Mouse (Mus musculus) right cerebral cortex, postnatal 4 days (tissue): Measurements from ENCODE around the gene Kdm6b.

Experiments used
- DNase-seq: peaks from one replicate; pipeline ENCODE4 v3.0.0-alpha.2; 2022

Gene Kdm6b

GRCm38 (mm10) chr11:69386758-69387157 lies 26.7 kb downstream of the Kdm6b start:
- no peak for DNase-seq

- no peak for DNase-seq
These were observed 28.5 kb downstream of the Kdm6b start for GRCm38 (mm10) chr11:69384979-69385378.

DNA sequence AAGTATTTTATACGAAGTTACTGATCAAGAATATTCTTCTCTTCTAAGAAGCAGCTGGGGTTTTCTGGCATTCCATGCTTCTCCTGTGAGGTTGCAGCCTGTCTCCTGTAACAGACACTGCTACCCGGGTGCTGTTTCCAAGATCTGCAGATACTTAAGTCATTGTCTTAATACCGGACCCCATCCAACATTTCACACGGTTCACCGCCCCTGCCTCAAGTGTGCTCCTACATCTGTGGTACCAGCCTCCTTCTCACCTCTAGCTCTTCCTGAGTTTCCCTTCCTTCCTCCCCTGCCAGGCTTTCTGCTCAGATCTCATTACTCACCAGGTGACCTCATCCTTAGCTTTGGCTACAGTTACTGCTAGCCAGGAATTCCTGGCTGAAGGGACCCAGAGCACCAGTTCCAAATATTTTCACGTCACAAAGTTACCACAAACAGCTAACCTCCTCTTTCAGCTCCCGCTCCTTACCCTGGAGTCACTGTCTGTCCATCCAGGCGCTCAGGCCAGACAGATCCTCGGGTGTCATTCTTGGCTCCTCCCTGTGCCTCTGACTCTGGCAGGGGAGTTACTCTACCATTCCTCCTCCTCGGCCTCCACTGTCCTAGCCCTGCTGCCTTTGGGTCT lies 30.9 kb downstream of the Kdm6b start:
- no peak for DNase-seq

GRCm38 (mm10) chr11:69381356-69381755 lies 32.1 kb downstream of the Kdm6b start:
- no peak for DNase-seq

DNA sequence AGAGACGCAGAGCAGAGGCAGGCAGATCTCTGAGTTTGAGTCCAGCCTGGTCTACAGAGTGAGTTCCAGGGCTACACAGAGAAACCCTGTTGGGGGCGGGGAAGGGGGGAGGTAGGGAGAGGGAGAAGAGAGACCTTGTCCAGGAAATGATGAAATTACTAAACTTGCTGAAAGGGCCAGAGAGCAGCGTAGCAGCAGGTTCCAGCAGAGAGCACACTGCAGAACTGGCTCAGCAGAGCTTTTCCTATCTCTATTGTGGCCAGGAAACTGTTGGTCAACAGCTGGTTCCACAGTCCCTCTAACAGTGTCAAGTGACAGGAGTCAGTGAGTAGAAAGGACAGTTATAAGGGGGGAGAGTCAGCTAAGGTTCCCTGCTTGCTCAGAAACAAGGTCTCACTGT lies 33.9 kb downstream of the Kdm6b start:
- no peak for DNase-seq

DNA sequence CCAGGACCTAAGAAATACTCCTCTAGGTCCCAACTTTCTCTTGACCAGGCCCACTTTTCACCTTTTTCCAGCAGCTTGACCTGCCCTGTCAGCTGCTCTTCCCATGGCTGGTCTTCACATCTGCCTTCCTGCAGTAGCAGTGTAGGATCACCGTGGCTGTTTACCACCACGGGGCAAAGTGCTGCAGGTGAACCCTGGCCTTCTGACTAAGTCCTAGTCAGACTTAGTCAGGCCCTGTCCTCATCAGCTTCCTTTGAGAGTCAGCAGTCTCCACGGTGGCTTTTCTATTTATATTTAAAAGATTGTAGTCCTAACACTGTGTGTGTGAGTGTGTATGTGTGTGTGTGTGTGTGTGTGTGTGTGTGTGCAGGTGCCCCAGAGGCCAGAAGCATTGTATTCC lies 35.7 kb downstream of the Kdm6b start:
- DNase-seq = no peak

DNA sequence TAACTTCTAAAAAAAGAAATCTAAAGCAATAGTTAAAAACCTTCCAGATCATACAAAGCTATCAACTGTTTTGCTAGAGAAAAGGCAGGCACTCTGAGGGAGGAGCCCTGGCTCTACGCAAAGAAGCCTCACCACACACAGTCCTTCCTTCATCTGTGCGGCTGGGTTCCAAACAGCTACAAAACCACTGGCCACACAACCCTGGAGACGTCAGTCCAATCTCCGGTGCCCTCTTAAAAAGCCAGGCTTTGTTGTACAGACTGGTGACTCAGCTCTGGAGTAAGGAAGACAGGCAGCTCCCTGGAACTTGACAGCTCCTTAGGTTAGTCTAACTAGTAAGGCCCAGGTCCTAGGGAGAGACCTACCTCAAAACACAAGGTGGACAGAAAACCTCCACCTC lies 37.8 kb downstream of the Kdm6b start:
- no peak for DNase-seq

DNA sequence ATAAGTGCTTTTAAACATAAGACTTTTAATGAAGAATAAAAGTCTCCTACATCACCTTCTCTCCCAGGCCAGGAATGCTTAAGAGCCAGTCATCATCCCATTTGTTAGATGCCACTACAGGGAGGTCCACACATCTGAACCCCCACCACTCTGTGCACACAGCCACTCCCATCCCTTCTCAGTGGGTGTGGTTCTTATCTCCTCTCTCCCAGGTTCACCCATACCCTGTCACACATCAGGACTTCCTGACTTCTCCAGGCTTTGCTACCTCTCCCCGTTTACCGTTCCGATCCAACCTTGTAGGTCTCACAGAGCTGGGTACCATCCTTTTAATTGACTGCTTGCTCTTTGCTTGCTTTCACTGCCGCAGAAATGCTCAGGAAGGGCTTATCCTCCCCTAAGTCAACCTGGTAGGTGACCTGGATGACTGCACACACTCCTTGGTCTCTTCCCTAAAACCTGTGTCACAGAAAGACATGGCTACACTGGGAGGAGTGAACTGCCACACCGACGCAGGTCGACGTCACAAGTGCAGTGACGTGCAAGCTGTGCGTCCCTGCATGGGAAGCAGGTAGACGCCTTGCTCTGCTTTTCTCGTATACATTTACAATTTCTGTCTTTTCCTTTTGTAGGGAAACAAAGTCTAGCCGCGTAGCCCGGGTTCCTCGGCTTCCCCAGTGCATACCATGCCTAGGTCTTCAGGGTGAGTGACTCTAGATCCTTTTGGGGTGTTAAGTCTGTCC lies 40.1 kb downstream of the Kdm6b start:
- no peak for DNase-seq

DNA sequence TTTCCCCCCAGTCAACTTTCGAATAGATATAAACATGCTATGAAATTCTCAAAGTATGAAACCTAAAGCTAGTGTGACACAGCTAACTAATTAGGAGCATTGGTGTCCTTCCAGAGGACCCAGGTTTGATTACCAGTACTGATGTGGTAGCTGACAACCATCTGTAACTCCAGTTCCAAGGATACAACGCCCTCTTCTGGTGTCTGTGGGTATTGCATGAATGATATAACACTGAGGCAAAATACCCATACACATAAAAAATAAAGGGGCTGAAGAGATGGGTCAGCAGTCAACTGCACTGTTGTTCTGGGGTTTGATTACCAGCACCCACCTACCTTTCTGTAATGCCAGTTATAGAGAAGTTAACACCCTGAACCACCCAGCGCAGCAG lies 40.7 kb downstream of the Kdm6b start:
- DNase-seq = peak; percentile 21

- peak; percentile 60 for DNase-seq
These were observed 41.3 kb downstream of the Kdm6b start for GRCm38 (mm10) chr11:69372056-69372779.

- peak; percentile 13 for DNase-seq
These were observed 41.9 kb downstream of the Kdm6b start for GRCm38 (mm10) chr11:69371601-69372000.

GRCm38 (mm10) chr11:69370817-69371215 lies 42.7 kb downstream of the Kdm6b start:
- DNase-seq = no peak

DNA sequence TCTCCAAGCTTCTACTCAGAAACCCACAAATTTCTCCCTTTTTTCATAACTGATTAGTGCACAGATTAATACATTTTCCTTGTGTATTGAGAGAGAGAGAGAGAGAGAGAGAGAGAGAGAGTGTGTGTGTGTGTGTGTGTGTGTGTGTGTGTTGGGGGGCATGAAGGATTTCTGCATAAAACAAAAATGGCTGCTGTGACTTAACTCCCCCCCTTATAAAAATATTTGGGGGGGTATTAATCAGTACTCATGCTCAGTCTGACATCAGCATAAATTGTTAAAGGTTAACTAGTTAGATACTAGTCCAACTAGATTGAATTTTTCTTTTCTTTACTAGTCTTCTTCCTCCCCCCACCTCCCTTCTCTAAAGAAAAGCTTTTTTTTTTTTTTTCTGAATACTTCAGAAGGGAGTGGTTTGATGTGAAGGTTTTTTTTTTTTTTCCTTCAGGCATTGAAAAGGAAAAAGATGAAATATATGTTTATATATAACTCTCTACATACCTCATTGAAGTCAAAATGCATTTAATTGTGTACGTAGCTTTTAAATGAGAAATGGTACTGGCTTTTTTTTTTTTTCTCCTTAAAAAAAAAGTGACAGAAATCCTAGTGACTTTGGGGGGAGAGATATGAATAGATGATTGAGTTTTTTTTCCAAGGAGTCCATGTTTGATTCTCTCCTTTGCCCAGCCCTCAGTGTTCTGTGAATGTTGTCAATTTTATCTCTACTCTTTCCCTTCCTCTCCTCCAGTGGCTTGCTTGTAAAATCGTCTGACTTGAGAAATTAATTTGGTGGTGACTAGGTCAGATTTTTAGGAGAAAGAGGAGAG lies 43.3 kb downstream of the Kdm6b start:
- DNase-seq = no peak

- DNase-seq = peak; percentile 46
These were observed 44.1 kb downstream of the Kdm6b start, which contains the start of gene Chd3 for GRCm38 (mm10) chr11:69369215-69369989. Gene Chd3 (minus strand): TSS chr11:69369406.

DNA sequence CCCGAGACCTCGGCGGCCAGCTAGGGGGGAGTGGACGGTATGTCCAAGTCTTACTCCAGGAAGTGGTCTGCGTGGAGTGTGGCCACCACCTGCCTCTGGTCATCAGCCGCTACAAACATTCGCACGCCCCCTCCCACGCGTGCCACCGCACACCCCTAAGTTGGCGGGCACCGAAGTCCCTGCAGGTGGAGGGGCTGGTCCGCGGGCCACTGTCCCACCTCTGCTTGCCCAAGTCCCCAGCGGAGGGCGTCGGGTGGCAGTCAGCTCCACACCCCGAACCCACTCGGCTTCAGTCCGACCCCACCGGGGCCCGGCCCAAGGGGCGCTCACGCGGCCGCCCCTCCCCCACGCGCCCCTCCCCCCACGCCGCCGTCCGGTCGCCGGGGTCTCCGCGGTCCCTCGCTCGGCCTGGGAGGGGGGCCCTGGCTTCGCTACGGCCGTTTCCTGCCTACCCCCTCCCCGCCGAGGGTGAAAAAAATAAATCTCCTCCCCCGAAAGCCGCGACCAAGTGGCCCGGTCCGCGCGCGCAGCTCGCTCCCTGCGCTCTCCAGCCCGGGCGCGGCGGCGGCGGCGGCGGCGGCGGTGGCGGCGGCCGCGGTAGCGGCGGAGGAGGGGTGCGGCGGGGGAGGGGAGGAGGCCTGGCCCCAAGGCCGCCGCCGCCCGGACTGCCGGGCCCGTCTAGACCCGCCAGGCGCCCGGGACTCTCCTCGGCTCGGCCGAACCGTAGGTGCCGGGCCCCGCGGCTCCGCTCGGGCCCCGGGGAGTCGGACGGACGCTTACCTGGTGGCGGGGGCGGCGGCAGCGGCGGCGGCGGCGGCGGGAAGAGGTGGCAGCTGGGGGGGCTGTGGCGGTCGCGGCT lies 44.9 kb downstream of the Kdm6b start:
- peak; percentile 48 for DNase-seq

DNA sequence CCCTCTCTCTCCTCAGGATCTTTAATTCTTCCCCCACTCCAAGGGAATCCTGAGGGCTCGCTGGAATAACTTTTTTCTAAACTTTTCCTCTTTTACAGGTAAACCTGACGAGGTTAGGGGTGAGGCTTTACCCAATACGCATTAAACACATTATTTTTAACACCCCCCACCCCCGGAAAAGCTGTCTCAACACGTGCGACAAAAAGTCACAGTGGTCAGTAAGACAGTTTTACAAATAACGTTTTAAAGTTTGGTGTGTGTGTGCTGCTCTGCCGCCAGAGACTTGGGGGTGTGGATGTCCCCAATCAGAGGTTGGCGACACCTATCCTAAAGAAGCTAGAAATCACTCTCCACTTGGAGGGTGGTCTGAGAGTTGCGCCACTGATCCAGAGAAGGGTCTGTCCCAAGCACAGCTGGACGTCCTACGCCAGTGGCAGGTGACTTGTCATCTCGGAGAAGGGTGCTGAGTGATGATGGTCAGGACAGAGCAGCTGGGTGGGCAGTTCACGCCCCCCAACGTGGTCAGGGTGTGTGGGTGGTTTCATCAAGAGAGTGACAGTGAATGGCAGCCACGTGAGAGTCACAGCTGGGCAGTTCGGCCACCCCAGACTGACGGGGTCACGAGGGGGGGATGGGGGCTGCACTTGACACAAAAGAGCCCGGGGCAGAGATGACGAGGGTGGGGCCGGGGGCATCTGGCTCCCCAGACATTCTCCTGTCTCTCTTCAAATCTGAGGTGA lies 45.7 kb downstream of the Kdm6b start:
- no peak for DNase-seq

DNA sequence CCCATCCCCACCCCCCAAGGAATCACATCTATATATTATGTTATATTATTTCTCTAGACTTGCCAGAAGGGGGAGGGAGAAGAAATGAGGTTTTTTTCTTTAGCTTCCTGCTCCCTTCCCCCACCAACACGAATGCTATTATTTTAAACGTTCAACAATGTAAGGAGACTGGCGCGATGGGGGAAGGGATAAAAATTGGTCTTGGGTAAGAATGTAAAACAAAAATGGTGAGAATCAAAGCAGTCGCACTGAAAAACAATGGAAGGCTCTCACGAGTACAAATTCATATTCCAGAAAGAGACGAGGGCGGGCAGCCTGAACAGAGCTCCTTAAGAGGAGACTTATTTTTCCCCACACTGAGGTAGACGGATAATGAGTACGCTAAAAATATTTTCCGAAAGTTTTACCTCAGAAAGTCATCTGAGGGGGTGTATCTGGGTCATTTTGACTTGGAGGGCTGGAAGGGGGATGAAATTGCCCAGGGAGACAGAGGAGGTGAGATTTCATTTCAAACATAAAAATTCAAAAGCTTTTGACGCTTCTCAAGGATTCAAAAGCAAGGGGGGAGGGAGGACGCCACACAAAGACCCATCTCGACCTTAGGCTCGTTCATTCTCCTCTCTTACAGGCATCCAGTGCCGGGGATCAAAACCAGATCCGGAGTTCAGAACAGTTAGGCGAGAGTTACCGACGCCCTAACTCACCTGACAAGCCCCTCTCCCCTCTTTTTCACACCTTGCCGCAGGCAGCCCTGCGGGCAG lies 46.4 kb downstream of the Kdm6b start:
- peak; percentile 14 for DNase-seq

DNA sequence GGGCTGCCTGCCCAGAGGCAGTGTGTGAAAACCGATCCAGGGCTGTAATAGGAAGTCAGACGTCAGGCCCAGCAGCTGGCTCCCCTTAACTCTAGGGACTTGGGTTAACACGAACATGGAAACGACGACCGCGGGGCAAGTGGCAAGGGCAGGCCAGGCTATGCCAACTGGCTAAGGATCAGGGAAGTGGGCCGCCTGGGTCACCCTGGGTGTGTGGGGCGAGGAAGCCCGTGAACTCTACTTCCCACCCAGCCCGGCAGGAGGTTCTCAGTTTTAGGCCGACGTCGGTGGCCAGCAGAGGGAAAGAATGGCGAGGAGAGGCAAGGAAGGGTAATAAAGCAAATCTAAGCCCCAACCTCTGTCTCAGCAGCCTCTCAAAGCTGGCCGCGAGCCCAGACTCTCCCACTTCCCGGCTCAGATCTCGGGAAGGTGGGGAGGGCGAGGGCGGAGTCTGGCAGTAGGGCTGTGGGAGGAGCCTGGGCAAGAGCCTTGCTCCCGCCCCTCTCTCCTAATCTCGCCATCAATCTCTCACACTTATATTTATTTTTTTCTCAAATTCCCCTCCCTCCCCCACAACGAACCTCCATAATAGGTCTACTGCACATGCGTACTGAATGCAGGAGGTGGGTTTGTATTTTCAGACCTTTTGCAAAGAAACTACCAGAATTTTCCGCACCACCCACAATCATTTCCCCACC lies 47.2 kb downstream of the Kdm6b start:
- DNase-seq = peak; percentile 97

DNA sequence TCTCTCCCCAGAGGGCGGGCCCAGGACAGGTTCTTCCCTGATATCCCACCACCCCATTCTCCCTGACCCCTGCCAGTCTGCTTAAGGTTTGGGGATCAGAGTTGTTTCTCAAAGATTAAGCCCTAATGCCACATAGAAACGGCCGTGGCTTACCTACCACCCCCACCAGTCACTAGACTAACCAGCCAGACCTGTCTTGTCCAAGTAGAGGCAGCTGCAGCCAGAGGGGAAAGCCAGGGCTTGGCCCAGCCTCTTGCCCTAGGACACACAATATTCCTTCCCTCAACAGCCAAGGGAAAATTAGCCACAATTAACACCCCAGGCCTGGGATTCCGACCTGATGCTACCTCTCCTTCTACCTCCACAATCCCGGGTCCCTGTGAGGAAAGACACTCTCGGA lies 47.8 kb downstream of the Kdm6b start:
- no peak for DNase-seq
